Mouse (Mus musculus) lung, postnatal 0 days (tissue): ENCODE results near the gene Gspt1. TPM values are rescaled to one million over a fixed set of nuclear protein-coding genes. Genes with fewer than 3 reads are reported as not detected.
A peak's percentile ranks its signal among the peaks of the same experiment; 100 is the strongest.

Experiments
- ATAC-seq: fragments of 200-750 bp; cut with Nextera tagmentation; 2 replicates; pipeline ENCODE4 v1.8.0; 2017; ENCODE audit warnings: moderate library complexity
- DNase-seq: peaks from one replicate; pipeline ENCODE4 v3.0.0-alpha.2; 2016; ENCODE audit warnings: low spot score
- H3K27ac ChIP-seq: fragments of 300-500 bp; sonication (generic); 2 replicates; pipeline ENCODE4 v1.5.1; 2014; ENCODE audit warnings: antibody characterized with exemption, mild to moderate bottlenecking, low read length, mixed read lengths
- H3K27me3 ChIP-seq: fragments of 300-500 bp; sonication (generic); replicated peaks from 2 replicates; pipeline ENCODE4 v1.6.1; 2014; ENCODE audit warnings: low read length, mixed read lengths; ENCODE audit not compliant: insufficient read depth
- H3K36me3 ChIP-seq: fragments of 300-500 bp; sonication (generic); 2 replicates; pipeline ENCODE4 v1.6.1; 2014; ENCODE audit warnings: low read length, mixed read lengths; ENCODE audit not compliant: insufficient read depth
- H3K4me1 ChIP-seq: fragments of 300-500 bp; sonication (generic); 2 replicates; pipeline ENCODE4 v1.6.1; 2014; ENCODE audit warnings: antibody characterized with exemption, low read depth, low read length, mixed read lengths; ENCODE audit not compliant: insufficient read depth
- H3K4me2 ChIP-seq: fragments of 300-500 bp; sonication (generic); replicated peaks from 2 replicates; pipeline ENCODE4 v1.6.1; 2014; ENCODE audit warnings: low read depth, mild to moderate bottlenecking, low read length, moderate library complexity, mixed read lengths
- H3K4me3 ChIP-seq: fragments of 300-500 bp; sonication (generic); 2 replicates; pipeline ENCODE4 v1.5.1; 2014; ENCODE audit warnings: low read depth, low read length
- H3K9ac ChIP-seq: fragments of 300-500 bp; sonication (generic); replicated peaks from 2 replicates; pipeline ENCODE4 v1.6.1; 2014; ENCODE audit warnings: low read depth, mild to moderate bottlenecking
- H3K9me3 ChIP-seq: fragments of 300-500 bp; sonication (generic); 2 replicates; pipeline ENCODE4 v1.6.1; 2016; ENCODE audit warnings: low read length, mixed read lengths
- CTCF ChIP-seq: IDR thresholded peaks from 2 replicates; pipeline ENCODE4 v1.5.1; 2016; ENCODE audit warnings: antibody characterized with exemption, mild to moderate bottlenecking
- EP300 ChIP-seq: IDR thresholded peaks from 2 replicates; pipeline ENCODE4 v1.6.1; 2016; ENCODE audit warnings: antibody characterized with exemption, mild to moderate bottlenecking, control low read depth
- WGBS: fragments of 180-500 bp; shearing (Covaris S2); extraction: QIAGEN DNeasy Blood & Tissue Kit; methylation state at CpG from one replicate; pipeline ENCODE4 v1.1.7; 2014; 5-methylcytosine and 5-hydroxymethylcytosine counted together
- polyA plus RNA-seq: library from polyadenylated mRNA; unstranded; fragments of >200 nt; fragmentation: Nextera tagmentation; extraction: Ambion mirVana; gene quantifications from 2 replicates; pipeline ENCODE4 v1.2.1, GENCODE M21; 2015

Gene Gspt1
- polyA plus RNA-seq, 1 experiment from 2014 or later: 34.2 TPM

GRCm38 (mm10) chr16:11284881-11285280 is 30.8 kb upstream of the Gspt1 start:
- no peak overlapping the region for H3K9ac ChIP-seq
- ATAC-seq (no peak), DNase-seq (no peak)
- H3K4me3 ChIP-seq: no peak overlapping the region
- no peaks in the 10 kb centered on the region for H3K4me1 ChIP-seq
- no peaks in the 10 kb centered on the region for H3K27me3 ChIP-seq
- TF ChIP-seq CTCF: no peak
- H3K27ac ChIP-seq: no peak overlapping the region
- 0 out of 2 replicates have a peak, but pooled peaks cover 3% of the 10 kb centered on the region for H3K9me3 ChIP-seq
- H3K4me2 ChIP-seq: no peak overlapping the region
- 83% methylated on average over 2 of the region's 2 CpGs for WGBS
- no peaks in the 10 kb centered on the region for H3K36me3 ChIP-seq

GRCm38 (mm10) chr16:11282655-11283232 is 28.6 kb upstream of the Gspt1 start:
- Histone ChIP-seq H3K36me3 (no peaks in the 10 kb centered on the region), H3K4me3 (no peak overlapping the region), H3K9ac (no peak overlapping the region), H3K27me3 (no peaks in the 10 kb centered on the region), H3K27ac (no peak overlapping the region), H3K4me2 (no peak overlapping the region), H3K4me1 (no peaks in the 10 kb centered on the region), H3K9me3 (no peaks in the 10 kb centered on the region)
- ATAC-seq (no peak), DNase-seq (no peak)
- TF ChIP-seq EP300: no peak
- TF ChIP-seq CTCF: no peak
- 75% methylated on average over 5 of the region's 5 CpGs for WGBS

- Histone ChIP-seq H3K4me2 (no peak overlapping the region), H3K36me3 (no peaks in the 10 kb centered on the region), H3K9ac (no peak overlapping the region), H3K27ac (no peak overlapping the region), H3K9me3 (no peaks in the 10 kb centered on the region), H3K4me3 (no peak overlapping the region), H3K4me1 (no peaks in the 10 kb centered on the region), H3K27me3 (no peaks in the 10 kb centered on the region)
- ATAC-seq (no peak), DNase-seq (no peak)
- TF ChIP-seq CTCF (no peak), EP300 (no peak)
- 55% methylated on average over 6 of the region's 6 CpGs for WGBS
These were observed 24.7 kb upstream of the Gspt1 start for GRCm38 (mm10) chr16:11278778-11279177.

GRCm38 (mm10) chr16:11276888-11277287 is 22.8 kb upstream of the Gspt1 start:
- TF ChIP-seq CTCF: no peak
- TF ChIP-seq EP300: no peak
- no peak overlapping the region for H3K27ac ChIP-seq
- 54% methylated on average over 3 of the region's 3 CpGs for WGBS
- no peaks in the 10 kb centered on the region for H3K36me3 ChIP-seq
- H3K9ac ChIP-seq: no peak overlapping the region
- DNase-seq (no peak), ATAC-seq (no peak)
- no peak overlapping the region for H3K4me3 ChIP-seq
- H3K4me2 ChIP-seq: no peak overlapping the region
- no peaks in the 10 kb centered on the region for H3K4me1 ChIP-seq
- H3K9me3 ChIP-seq: no peaks in the 10 kb centered on the region
- H3K27me3 ChIP-seq: no peaks in the 10 kb centered on the region

GRCm38 (mm10) chr16:11271073-11271472 is 16.9 kb upstream of the Gspt1 start:
- no peak for ATAC-seq
- H3K36me3 ChIP-seq: no peaks in the 10 kb centered on the region
- H3K27me3 ChIP-seq: no peaks in the 10 kb centered on the region
- no peaks in the 10 kb centered on the region for H3K9me3 ChIP-seq
- H3K4me2 ChIP-seq: no peak overlapping the region
- H3K27ac ChIP-seq: no peak overlapping the region
- no peak for DNase-seq
- no peak overlapping the region for H3K9ac ChIP-seq
- H3K4me3 ChIP-seq: no peak overlapping the region
- TF ChIP-seq EP300: no peak
- TF ChIP-seq CTCF: no peak
- H3K4me1 ChIP-seq: no peaks in the 10 kb centered on the region

- Histone ChIP-seq H3K9ac (no peak overlapping the region), H3K27ac (no peak overlapping the region), H3K4me2 (no peak overlapping the region), H3K9me3 (no peaks in the 10 kb centered on the region), H3K4me3 (no peak overlapping the region), H3K36me3 (no peaks in the 10 kb centered on the region), H3K27me3 (no peaks in the 10 kb centered on the region), H3K4me1 (no peaks in the 10 kb centered on the region)
- no peak for ATAC-seq
- no peak for TF ChIP-seq EP300
- TF ChIP-seq CTCF: no peak
- WGBS: 75% methylated on average over 2 of the region's 2 CpGs
- DNase-seq: no peak
These were observed 16.5 kb upstream of the Gspt1 start for GRCm38 (mm10) chr16:11270642-11271041.

GRCm38 (mm10) chr16:11269808-11270207 is 15.7 kb upstream of the Gspt1 start:
- Histone ChIP-seq H3K27ac (no peak overlapping the region), H3K27me3 (no peaks in the 10 kb centered on the region), H3K4me1 (no peaks in the 10 kb centered on the region), H3K4me2 (no peak overlapping the region), H3K9ac (no peak overlapping the region), H3K36me3 (no peaks in the 10 kb centered on the region), H3K4me3 (no peak overlapping the region), H3K9me3 (no peaks in the 10 kb centered on the region)
- WGBS: 24% methylated on average over 6 of the region's 6 CpGs
- TF ChIP-seq EP300: no peak
- TF ChIP-seq CTCF: no peak
- ATAC-seq (no peak), DNase-seq (peak; percentile 14)
